ENCODE assay signal across 8 mouse cellular contexts in genomic region chr4:138318509-138319266, GRCm38 (mm10). TPM values are rescaled to one million over a fixed set of nuclear protein-coding genes. Genes with fewer than 3 reads are reported as not detected.
DNase-seq lines count a peak whose midpoint lies in the region; ATAC-seq and TF ChIP-seq lines count a peak whose summit lies in the region.
"Had no signal": no experiment of that assay in that cellular context is flagged by ENCODE, and none has a peak within 500 bp of the region (broad histone marks: within the 10 kb centered on the region; RNA-seq: fewer than 3 reads in every experiment).

No protein-coding gene starts in this region.

- no peaks in the 10 kb centered on the region for H3K27me3 ChIP-seq in forebrain, embryonic 12.5 days
- no peaks in the 10 kb centered on the region for H3K27me3 ChIP-seq in intestine, postnatal 0 days (replicated peaks; ENCODE audit: control insufficient read depth, insufficient read depth, low read length)
- no peaks in the 10 kb centered on the region for H3K27me3 ChIP-seq in lung, embryonic 14.5 days (ENCODE audit: insufficient read depth, low read length)

- DNase-seq in urinary bladder, postnatal 25 days (ENCODE audit: low spot score): peak; percentile 50
- DNase-seq in urinary bladder, adult 18-20 months (ENCODE audit: low spot score in 2 of 2): no peak
- peak; percentile 48 to 75 for DNase-seq in adrenal gland, postnatal 36 days
- DNase-seq in lung, embryonic 14.5 days: peak; percentile 78

- 48% methylated on average over 6 of the region's 6 CpGs for WGBS in forebrain, embryonic 12.5 days
- 52% methylated on average over 6 of the region's 6 CpGs for WGBS in intestine, postnatal 0 days
- 51% methylated on average over 6 of the region's 6 CpGs for WGBS in lung, embryonic 14.5 days

- no peak overlapping the region for H3K4me2 ChIP-seq in forebrain, embryonic 12.5 days
- H3K4me2 ChIP-seq in intestine, postnatal 0 days (replicated peaks; ENCODE audit: low read depth): no peak overlapping the region
- no peak overlapping the region for H3K4me2 ChIP-seq in lung, embryonic 14.5 days

- no peak overlapping the region for H3K4me3 ChIP-seq in forebrain, embryonic 12.5 days (replicated peaks)
- H3K4me3 ChIP-seq in intestine, postnatal 0 days (ENCODE audit: low read depth, low read length): no peak overlapping the region
- no peak overlapping the region for H3K4me3 ChIP-seq in lung, embryonic 14.5 days (ENCODE audit: low read depth, low read length)
- H3K4me3 ChIP-seq: myocyte had no signal

- H3K36me3 ChIP-seq in forebrain, embryonic 12.5 days (replicated peaks): peaks cover 42% of the 10 kb centered on the region
- H3K36me3 ChIP-seq in intestine, postnatal 0 days (ENCODE audit: control insufficient read depth, insufficient read depth): peaks cover 42% of the 10 kb centered on the region
- peaks cover 31% of the 10 kb centered on the region for H3K36me3 ChIP-seq in lung, embryonic 14.5 days (ENCODE audit: insufficient read depth)

- no peaks in the 10 kb centered on the region for H3K9me3 ChIP-seq in forebrain, embryonic 12.5 days
- H3K9me3 ChIP-seq in intestine, postnatal 0 days (ENCODE audit: control insufficient read depth): no peaks in the 10 kb centered on the region
- H3K9me3 ChIP-seq in lung, embryonic 14.5 days (ENCODE audit: low read depth, low read length): no peaks in the 10 kb centered on the region

- peaks cover 24% of the 10 kb centered on the region for H3K4me1 ChIP-seq in forebrain, embryonic 12.5 days
- no peaks in the 10 kb centered on the region for H3K4me1 ChIP-seq in intestine, postnatal 0 days (replicated peaks; ENCODE audit: control insufficient read depth, insufficient read depth, low read length)
- H3K4me1 ChIP-seq in lung, embryonic 14.5 days (ENCODE audit: insufficient read depth): no peaks in the 10 kb centered on the region

- H3K27ac ChIP-seq in forebrain, embryonic 12.5 days: no peak overlapping the region
- H3K27ac ChIP-seq in intestine, postnatal 0 days (ENCODE audit: low read depth, low read length): no peak overlapping the region
- H3K27ac ChIP-seq in lung, embryonic 14.5 days (ENCODE audit: low read depth): no peak overlapping the region

- ATAC-seq in forebrain, embryonic 12.5 days (ENCODE audit: low FRiP score): peak; percentile 57; the same call in 1 of the 2 replicates
- no peak for ATAC-seq in intestine, postnatal 0 days
- ATAC-seq in lung, embryonic 14.5 days (ENCODE audit: insufficient read depth): peak; percentile 59
- ATAC-seq in neutrophil, adult 5-6 weeks (ENCODE audit: extremely low read depth, insufficient number of reproducible peaks, low FRiP score, poor library complexity, severe bottlenecking): peak; percentile 34; the same call in 1 of the 2 replicates

- peak; percentile 88 for TF ChIP-seq CTCF in intestine, postnatal 0 days (IDR thresholded peaks at IDR 0.05; ENCODE audit: low read depth)
- TF ChIP-seq CTCF in lung, embryonic 14.5 days (IDR thresholded peaks at IDR 0.05; ENCODE audit: low read depth): peak; percentile 87

- H3K9ac ChIP-seq in forebrain, embryonic 12.5 days: no peak overlapping the region
- no peak overlapping the region for H3K9ac ChIP-seq in intestine, postnatal 0 days (ENCODE audit: low read depth, low read length)
- H3K9ac ChIP-seq in lung, embryonic 14.5 days: no peak overlapping the region

RNA-seq across cellular contexts. Expression of gene Pink1, which starts 7.4 kb away (rescaled TPM):
- 100 to 1,000 TPM; 141 to 211 TPM for total RNA-seq in adrenal gland, postnatal 36 days (2021)
- polyA plus RNA-seq in forebrain, embryonic 12.5 days (2016; fragmentation: Nextera tagmentation; extraction: Ambion mirVana): 53.9 and 57.0 TPM in 2 replicates
- polyA plus RNA-seq in intestine, postnatal 0 days (2015; fragmentation: Nextera tagmentation; extraction: Ambion mirVana): 65.8 and 71.7 TPM in 2 replicates
- 22.2 and 25.1 TPM in 2 replicates for polyA plus RNA-seq in lung, embryonic 14.5 days (2014; fragmentation: Nextera tagmentation; extraction: Ambion mirVana)
- total RNA-seq in neutrophil, adult 5-6 weeks (2017): 68.0 and 75.8 TPM in 2 replicates

RNA-seq across cellular contexts. Expression of gene Ddost, which starts 14.2 kb away (rescaled TPM):
- total RNA-seq in adrenal gland, postnatal 36 days (2021): 100 to 1,000 TPM; 127 to 132 TPM
- polyA plus RNA-seq in forebrain, embryonic 12.5 days (2016; fragmentation: Nextera tagmentation; extraction: Ambion mirVana): 193 and 209 TPM in 2 replicates
- polyA plus RNA-seq in intestine, postnatal 0 days (2015; fragmentation: Nextera tagmentation; extraction: Ambion mirVana): 177 and 178 TPM in 2 replicates
- 371 and 379 TPM in 2 replicates for polyA plus RNA-seq in lung, embryonic 14.5 days (2014; fragmentation: Nextera tagmentation; extraction: Ambion mirVana)
- 32.8 and 33.4 TPM in 2 replicates for total RNA-seq in neutrophil, adult 5-6 weeks (2017)

RNA-seq across cellular contexts. Expression of gene Cda, which starts 49.1 kb away (rescaled TPM):
- 10 to 100 TPM in 1 of 2 experiments, 1 to 10 TPM in 1; 6.9 to 15.0 TPM for total RNA-seq in adrenal gland, postnatal 36 days (2021)
- 1.6 and 1.8 TPM in 2 replicates for polyA plus RNA-seq in forebrain, embryonic 12.5 days (2016; fragmentation: Nextera tagmentation; extraction: Ambion mirVana)
- polyA plus RNA-seq in intestine, postnatal 0 days (2015; fragmentation: Nextera tagmentation; extraction: Ambion mirVana): 37.5 and 41.7 TPM in 2 replicates
- polyA plus RNA-seq in lung, embryonic 14.5 days (2014; fragmentation: Nextera tagmentation; extraction: Ambion mirVana): 24.1 and 24.4 TPM in 2 replicates
- total RNA-seq in neutrophil, adult 5-6 weeks (2017): not detected in 2 replicates

Comparison
In these comparisons a context has a peak if more than half of its experiments do, and no peak if none do; other contexts are left out.
1. DNase-seq: peak in urinary bladder, postnatal 25 days (single experiment), adrenal gland, postnatal 36 days (2 of 2) and lung, embryonic 14.5 days (single experiment); none in urinary bladder, adult 18-20 months (0 of 2).